Mouse (Mus musculus): ENCODE data around the gene Pemt. TPM values are rescaled to one million over a fixed set of nuclear protein-coding genes. Genes with fewer than 3 reads are reported as not detected.
"Not testable (repeated sequence)": the region's sequence is repeated elsewhere in the genome, so short reads cannot be mapped to it uniquely, and the experiment has no call there.

Gene Pemt
- polyA plus RNA-seq, 1 experiment from 2014 or later = 23.5 TPM

DNA sequence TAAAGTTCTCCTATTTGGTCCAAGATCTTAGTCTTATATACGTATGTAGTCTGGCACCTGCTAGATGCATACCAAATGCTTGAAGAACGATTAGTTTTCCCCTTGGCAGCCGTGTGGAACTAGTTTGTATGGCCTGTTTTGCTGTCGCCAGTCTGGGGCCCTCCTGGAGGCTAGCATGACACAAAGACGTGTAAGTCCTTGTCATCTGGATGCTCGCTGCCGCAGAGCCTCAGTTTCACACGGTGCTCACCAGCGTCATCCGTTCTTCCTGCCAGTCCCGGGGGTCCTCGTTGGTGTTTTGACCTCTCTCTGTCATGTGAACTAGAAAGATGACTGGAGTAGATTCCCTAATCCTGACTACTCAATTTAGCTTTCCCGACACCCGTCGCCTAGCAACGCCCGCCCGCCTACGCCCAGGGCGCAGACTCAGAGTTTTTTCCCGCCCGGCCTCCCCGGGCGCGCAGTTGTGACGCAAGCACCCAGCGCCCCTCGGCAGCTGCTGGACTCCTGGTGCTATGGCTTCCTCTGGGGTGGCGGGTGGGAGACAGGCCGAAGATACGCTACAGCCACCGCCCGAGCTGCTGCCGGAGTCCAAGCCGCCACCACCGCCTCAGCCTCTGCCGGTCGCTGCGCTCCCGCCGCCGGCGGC is 98.4 kb downstream of the Pemt start, which contains the start of gene Med9:
Med9 (plus strand) TSS at position 455 of the 649 bp plus-strand sequence.
- Histone ChIP-seq H3K4me2 (peak within 1 kb of the TSS; percentile 86), H3K27ac (replicated peaks) (peak within 1 kb of the TSS; percentile 74), H3K9me3 (replicated peaks) (no peaks in the 10 kb centered on the region), H3K9ac (peak within 1 kb of the TSS; percentile 95), H3K36me3 (replicated peaks) (0 out of 2 replicates have a peak, but pooled peaks cover 6% of the 10 kb centered on the region), H3K27me3 (no peaks in the 10 kb centered on the region), H3K4me1 (replicated peaks) (peaks cover 33% of the 10 kb centered on the region), H3K4me3 (replicated peaks) (peak within 1 kb of the TSS; percentile 91)
- peak; percentile 96 for ATAC-seq (ENCODE audit: insufficient read depth)
- 2% methylated on average over 43 of the region's 43 CpGs for WGBS (ENCODE audit: insufficient replicate concordance)

DNA sequence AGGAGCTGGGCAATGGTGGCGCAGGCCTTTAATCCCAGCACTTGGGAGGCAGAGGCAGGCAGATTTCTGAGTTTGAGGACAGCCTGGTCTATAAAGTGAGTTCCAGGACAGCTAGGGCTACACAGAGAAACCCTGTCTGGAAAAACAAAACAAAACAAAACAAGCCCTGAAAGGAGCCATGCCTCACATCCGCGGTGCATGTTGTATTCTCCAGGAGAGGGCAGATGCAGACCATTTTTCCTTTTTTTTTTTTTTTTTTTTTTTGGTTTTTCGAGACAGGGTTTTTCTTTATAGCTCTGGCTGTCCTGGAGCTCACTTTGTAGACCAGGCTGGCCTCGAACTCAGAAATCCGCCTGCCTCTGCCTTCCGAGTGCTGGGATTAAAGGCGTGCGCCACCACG is 101.4 kb downstream of the Pemt start:
- H3K36me3 ChIP-seq (replicated peaks); ATAC-seq (ENCODE audit: insufficient read depth); H3K9me3 ChIP-seq (replicated peaks); H3K27ac ChIP-seq (replicated peaks); H3K4me3 ChIP-seq (replicated peaks); H3K4me2 ChIP-seq; H3K27me3 ChIP-seq; H3K9ac ChIP-seq: not testable (repeated sequence)
- WGBS (ENCODE audit: insufficient replicate concordance) = 80% methylated on average over 10 of the region's 10 CpGs
- peaks cover 53% of the 10 kb centered on the region for H3K4me1 ChIP-seq (replicated peaks)

DNA sequence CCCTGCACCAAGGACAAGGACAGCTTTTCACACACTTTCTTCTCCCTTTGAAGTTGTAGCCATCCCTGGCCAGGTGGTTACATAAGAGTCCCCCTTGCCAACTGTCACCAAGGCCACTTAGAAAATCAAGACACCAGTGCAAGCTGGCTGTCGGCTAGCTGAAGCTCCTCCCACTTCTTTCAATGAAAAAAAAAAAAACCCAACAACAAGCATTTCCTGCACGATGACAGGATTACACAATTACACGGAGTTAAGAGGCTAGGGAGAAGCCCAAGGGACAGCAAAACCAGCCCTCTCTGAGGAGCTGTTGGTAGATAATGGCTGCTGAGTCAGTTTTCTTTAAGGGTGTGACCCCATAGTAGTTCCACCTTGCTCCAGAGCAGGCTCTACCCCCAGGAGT is 104.9 kb downstream of the Pemt start:
- Histone ChIP-seq H3K27me3 (no peaks in the 10 kb centered on the region), H3K4me2 (peak overlapping the region; percentile 34), H3K9me3 (replicated peaks) (no peaks in the 10 kb centered on the region), H3K4me3 (replicated peaks) (no peak overlapping the region), H3K27ac (replicated peaks) (peak overlapping the region; percentile 39), H3K36me3 (replicated peaks) (no peaks in the 10 kb centered on the region), H3K4me1 (replicated peaks) (peaks cover 26% of the 10 kb centered on the region), H3K9ac (no peak overlapping the region; the same call in 1 of the 2 replicates)
- WGBS (ENCODE audit: insufficient replicate concordance) = under 1% methylated on average over 3 of the region's 3 CpGs
- peak; percentile 77 for ATAC-seq (ENCODE audit: insufficient read depth)

DNA sequence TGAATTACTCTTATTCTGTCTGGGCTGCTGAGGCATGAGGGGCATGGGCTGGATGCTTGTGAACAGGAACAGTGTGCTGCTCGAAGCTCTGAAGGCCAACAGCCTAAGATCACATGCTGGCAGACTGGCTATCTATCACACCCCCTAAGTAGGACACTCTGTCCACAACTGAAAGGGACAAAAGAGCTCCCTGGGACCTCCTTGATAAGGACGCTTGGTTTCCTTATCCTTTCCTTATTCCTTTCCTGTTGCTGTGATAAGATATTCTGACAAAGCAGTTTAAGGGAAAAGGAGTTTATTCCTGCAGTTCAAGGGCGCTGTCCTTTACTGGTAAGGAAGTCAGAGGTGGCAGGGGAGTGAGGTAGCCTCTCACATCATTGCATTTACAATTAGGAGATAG is 105.6 kb downstream of the Pemt start:
- H3K4me1 ChIP-seq (replicated peaks) = peaks cover 26% of the 10 kb centered on the region
- H3K36me3 ChIP-seq (replicated peaks) = no peaks in the 10 kb centered on the region
- no peaks in the 10 kb centered on the region for H3K27me3 ChIP-seq
- no peaks in the 10 kb centered on the region for H3K9me3 ChIP-seq (replicated peaks)
- 0 out of 2 replicates have a peak, but pooled peaks have one; percentile 25 for ATAC-seq (ENCODE audit: insufficient read depth)
- no peak overlapping the region for H3K4me3 ChIP-seq (replicated peaks)
- H3K27ac ChIP-seq (replicated peaks) = 0 out of 2 replicates have a peak overlapping the region, but pooled peaks have one; percentile 39
- H3K4me2 ChIP-seq = no peak overlapping the region
- no peak overlapping the region for H3K9ac ChIP-seq
- 34% methylated on average over 3 of the region's 3 CpGs for WGBS (ENCODE audit: insufficient replicate concordance)

DNA sequence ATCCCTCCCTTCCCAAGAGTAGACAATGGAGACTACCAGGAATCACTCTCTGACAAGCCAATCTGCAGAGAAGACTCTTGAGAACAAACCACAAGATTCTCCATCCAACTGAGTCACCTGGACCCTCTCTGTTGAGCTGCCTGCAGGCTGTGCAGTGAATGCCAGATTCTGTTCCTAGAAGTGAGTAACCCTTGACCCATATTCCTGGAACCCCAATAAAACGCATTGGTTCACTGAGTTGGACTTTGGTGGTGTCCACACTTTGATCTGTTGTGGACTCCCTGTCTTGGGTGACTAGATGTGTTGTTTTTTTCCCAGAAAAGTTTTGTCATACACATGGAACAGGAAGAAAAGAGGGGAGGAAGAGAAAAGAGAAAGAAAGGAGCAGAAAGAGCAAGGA is 106.5 kb downstream of the Pemt start:
- Histone ChIP-seq H3K9me3 (replicated peaks) (no peaks in the 10 kb centered on the region), H3K27me3 (no peaks in the 10 kb centered on the region), H3K9ac (no peak overlapping the region), H3K4me3 (replicated peaks) (no peak overlapping the region), H3K4me2 (no peak overlapping the region), H3K4me1 (replicated peaks) (peaks cover 26% of the 10 kb centered on the region), H3K27ac (replicated peaks) (no peak overlapping the region), H3K36me3 (replicated peaks) (no peaks in the 10 kb centered on the region)
- WGBS (ENCODE audit: insufficient replicate concordance) = 80% methylated on average over 1 of the region's 1 CpGs
- ATAC-seq (ENCODE audit: insufficient read depth) = no peak

DNA sequence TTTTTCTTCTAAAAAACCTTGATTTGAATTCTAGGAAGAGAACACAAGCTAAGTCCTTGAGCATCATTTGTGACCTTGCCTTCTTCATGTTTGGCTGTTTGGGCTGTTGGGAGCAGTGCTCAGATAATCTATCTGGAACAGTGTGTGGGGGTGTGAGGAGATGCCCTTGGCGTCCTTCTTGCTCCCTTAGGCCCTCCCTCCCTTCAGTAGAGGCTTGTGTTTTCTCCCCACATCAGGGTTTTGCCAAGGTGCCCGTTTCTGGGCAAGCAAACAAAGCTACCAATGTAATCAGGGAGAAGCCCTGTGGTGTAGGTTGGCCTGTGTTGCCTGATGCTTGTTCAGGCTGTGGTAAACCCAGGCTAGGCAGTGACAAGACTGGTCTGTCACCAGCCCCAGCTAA is 108.7 kb downstream of the Pemt start:
- Histone ChIP-seq H3K4me1 (replicated peaks) (peaks cover 24% of the 10 kb centered on the region), H3K9ac (no peak overlapping the region), H3K9me3 (replicated peaks) (no peaks in the 10 kb centered on the region), H3K4me2 (no peak overlapping the region), H3K27me3 (no peaks in the 10 kb centered on the region), H3K36me3 (replicated peaks) (no peaks in the 10 kb centered on the region), H3K4me3 (replicated peaks) (no peak overlapping the region), H3K27ac (replicated peaks) (no peak overlapping the region)
- ATAC-seq (ENCODE audit: insufficient read depth) = no peak
- WGBS (ENCODE audit: insufficient replicate concordance) = 17% methylated on average over 2 of the region's 2 CpGs

DNA sequence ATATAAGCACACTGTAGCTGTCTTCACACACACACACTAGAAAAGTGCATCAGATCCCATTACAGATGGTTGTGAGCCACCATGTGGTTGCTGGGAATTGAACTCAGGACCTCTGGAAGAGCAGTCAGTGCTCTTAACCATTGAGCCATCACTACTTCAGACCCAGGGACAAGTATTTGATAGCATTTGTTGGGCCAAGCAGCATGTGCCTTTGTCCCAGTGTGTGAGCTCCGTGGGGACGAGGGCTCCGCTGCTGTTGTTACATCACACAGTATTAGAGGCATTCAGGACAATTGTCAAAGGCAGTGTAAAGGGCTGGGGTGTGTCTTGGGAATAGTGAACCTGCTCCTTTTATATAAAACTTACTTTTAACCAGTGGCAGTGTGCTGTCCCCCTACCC is 109.3 kb downstream of the Pemt start:
- H3K36me3 ChIP-seq (replicated peaks) = no peaks in the 10 kb centered on the region
- H3K9ac ChIP-seq = no peak overlapping the region
- no peak overlapping the region for H3K4me2 ChIP-seq
- H3K27me3 ChIP-seq = peaks cover 4% of the 10 kb centered on the region; the same call in 1 of the 2 replicates
- H3K4me1 ChIP-seq (replicated peaks) = peaks cover 18% of the 10 kb centered on the region
- WGBS (ENCODE audit: insufficient replicate concordance) = 57% methylated on average over 3 of the region's 3 CpGs
- no peak for ATAC-seq (ENCODE audit: insufficient read depth)
- no peak overlapping the region for H3K27ac ChIP-seq (replicated peaks)
- no peaks in the 10 kb centered on the region for H3K9me3 ChIP-seq (replicated peaks)
- no peak overlapping the region for H3K4me3 ChIP-seq (replicated peaks)

DNA sequence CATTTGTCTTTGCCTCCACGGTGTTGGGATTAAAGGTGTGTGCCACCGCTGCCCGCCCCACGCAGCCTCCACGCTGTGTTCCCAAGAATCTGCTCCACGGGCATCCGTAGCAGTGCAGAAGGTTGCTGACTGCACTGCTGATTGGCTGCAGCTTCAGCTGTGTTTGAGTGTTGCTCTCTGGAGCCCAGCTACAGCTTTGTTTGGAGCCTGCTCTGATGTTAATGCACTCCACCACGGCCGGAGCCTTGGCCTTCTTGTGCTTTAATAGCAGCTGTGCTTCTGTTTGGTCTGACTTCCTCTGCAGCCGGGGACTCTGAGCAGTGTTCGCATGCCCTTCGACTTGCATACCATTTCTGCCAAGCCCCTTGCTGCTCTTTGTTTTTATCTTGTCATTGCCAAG is 112.3 kb downstream of the Pemt start:
- 59% methylated on average over 12 of the region's 12 CpGs for WGBS (ENCODE audit: insufficient replicate concordance)
- no peak overlapping the region for H3K27ac ChIP-seq (replicated peaks)
- no peak overlapping the region for H3K9ac ChIP-seq
- peaks cover 11% of the 10 kb centered on the region; the same call in 1 of the 2 replicates for H3K27me3 ChIP-seq
- H3K4me3 ChIP-seq (replicated peaks) = no peak overlapping the region
- no peaks in the 10 kb centered on the region for H3K4me1 ChIP-seq (replicated peaks)
- ATAC-seq (ENCODE audit: insufficient read depth) = no peak
- no peaks in the 10 kb centered on the region for H3K36me3 ChIP-seq (replicated peaks)
- H3K4me2 ChIP-seq = no peak overlapping the region
- H3K9me3 ChIP-seq (replicated peaks) = no peaks in the 10 kb centered on the region

DNA sequence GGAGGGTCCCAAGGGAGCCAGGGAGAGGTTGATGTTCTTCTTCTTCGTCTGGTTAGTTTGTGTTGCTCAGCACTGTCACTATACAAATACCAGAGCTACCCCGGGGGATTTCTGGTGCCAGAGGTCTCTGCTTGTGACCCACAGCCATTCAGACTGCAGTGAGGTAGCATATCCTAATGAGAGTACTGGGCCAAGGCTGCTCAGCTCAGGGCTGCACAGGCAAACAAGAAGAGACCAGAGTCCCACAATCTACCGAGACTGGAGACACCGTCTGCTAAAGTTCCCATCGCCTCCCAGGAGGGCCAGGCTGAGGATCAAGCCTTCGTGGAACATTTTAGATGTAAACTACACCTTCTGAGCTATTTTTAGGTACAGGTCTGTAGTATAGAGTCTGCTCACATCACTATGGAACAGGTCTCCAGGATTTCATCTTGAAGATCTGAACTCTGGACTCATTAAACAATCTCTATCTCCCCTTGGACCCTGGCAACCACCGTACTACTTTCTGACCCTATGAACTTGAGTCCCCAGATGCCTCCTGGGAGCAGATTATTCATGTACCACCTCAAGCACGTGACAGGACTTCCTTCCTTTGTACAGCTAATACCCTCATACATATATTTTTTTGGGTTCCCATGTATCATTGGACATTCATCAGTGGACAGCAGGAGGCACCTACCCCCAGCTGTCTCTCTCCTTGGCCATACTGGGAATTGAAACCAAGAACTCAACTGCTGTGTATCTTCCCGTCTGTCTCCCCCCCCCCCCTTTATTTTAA is 113.5 kb downstream of the Pemt start:
- Histone ChIP-seq H3K27ac (replicated peaks) (no peak overlapping the region), H3K9ac (no peak overlapping the region), H3K9me3 (replicated peaks) (no peaks in the 10 kb centered on the region), H3K4me1 (replicated peaks) (no peaks in the 10 kb centered on the region), H3K4me3 (replicated peaks) (no peak overlapping the region), H3K4me2 (no peak overlapping the region), H3K36me3 (replicated peaks) (no peaks in the 10 kb centered on the region), H3K27me3 (peaks cover 11% of the 10 kb centered on the region; the same call in 1 of the 2 replicates)
- no peak for ATAC-seq (ENCODE audit: insufficient read depth)
- 49% methylated on average over 9 of the region's 9 CpGs for WGBS (ENCODE audit: insufficient replicate concordance)

DNA sequence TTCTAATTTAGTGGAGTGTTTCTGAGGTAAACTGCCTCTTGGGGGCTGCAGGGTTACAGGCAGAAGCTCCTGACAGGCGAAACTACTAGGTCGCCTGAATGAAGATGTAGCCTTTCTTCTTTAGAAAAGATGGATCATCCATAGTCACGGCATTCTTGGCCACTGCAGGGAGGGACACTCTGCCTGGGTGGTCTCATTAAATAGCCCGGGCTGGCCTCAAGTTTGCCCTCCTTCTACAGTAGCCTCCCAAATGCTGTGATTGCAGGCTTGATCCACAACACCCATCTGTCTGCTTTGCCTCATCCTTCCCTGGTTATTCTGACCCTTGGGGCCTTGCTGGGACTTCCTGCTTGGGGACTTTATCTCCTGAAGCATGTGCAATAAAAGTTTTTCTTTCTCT is 116.3 kb downstream of the Pemt start:
- H3K27me3 ChIP-seq = peaks cover 11% of the 10 kb centered on the region; the same call in 1 of the 2 replicates
- H3K4me3 ChIP-seq (replicated peaks) = no peak overlapping the region
- H3K9me3 ChIP-seq (replicated peaks) = no peaks in the 10 kb centered on the region
- ATAC-seq (ENCODE audit: insufficient read depth) = no peak
- H3K9ac ChIP-seq = no peak overlapping the region
- WGBS (ENCODE audit: insufficient replicate concordance) = 57% methylated on average over 4 of the region's 4 CpGs
- no peak overlapping the region for H3K27ac ChIP-seq (replicated peaks)
- H3K4me1 ChIP-seq (replicated peaks) = no peaks in the 10 kb centered on the region
- no peak overlapping the region for H3K4me2 ChIP-seq
- no peaks in the 10 kb centered on the region for H3K36me3 ChIP-seq (replicated peaks)

DNA sequence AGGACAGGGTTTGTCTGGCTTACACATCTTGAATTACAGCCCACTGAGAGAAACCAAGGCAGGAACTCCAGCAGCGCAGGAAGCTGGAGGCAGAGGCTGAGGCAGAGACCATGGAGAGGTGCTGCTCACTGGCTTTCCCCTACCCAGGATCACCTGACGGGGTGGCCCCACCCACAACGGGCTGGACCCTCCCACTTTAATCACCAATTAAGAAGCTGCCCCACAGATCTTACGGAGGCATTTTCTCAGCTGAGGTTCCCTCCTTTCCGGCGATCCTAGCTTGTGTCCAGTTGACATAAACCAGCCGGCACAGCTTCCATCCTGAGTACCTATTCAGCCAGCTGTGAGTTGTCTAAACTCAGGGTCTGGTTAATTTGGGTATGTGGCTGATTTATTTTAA is 125.0 kb downstream of the Pemt start:
- peak overlapping the region; percentile 36 for H3K4me2 ChIP-seq
- no peaks in the 10 kb centered on the region for H3K36me3 ChIP-seq (replicated peaks)
- ATAC-seq (ENCODE audit: insufficient read depth) = 0 out of 2 replicates have a peak, but pooled peaks have one; percentile 30
- no peaks in the 10 kb centered on the region for H3K9me3 ChIP-seq (replicated peaks)
- H3K4me3 ChIP-seq (replicated peaks) = no peak overlapping the region
- no peaks in the 10 kb centered on the region for H3K27me3 ChIP-seq
- H3K27ac ChIP-seq (replicated peaks) = no peak overlapping the region
- no peak overlapping the region for H3K9ac ChIP-seq
- 35% methylated on average over 7 of the region's 7 CpGs for WGBS (ENCODE audit: insufficient replicate concordance)
- peaks cover 30% of the 10 kb centered on the region for H3K4me1 ChIP-seq (replicated peaks)

Measured in liver, embryonic 15.5 days (tissue).